Mouse (Mus musculus) lung, postnatal 14 days (tissue): ENCODE measurements around the gene Metap1.

Source experiments
- DNase-seq: peaks from one replicate; pipeline ENCODE4 v3.0.0; 2021

Metap1 gene

DNA sequence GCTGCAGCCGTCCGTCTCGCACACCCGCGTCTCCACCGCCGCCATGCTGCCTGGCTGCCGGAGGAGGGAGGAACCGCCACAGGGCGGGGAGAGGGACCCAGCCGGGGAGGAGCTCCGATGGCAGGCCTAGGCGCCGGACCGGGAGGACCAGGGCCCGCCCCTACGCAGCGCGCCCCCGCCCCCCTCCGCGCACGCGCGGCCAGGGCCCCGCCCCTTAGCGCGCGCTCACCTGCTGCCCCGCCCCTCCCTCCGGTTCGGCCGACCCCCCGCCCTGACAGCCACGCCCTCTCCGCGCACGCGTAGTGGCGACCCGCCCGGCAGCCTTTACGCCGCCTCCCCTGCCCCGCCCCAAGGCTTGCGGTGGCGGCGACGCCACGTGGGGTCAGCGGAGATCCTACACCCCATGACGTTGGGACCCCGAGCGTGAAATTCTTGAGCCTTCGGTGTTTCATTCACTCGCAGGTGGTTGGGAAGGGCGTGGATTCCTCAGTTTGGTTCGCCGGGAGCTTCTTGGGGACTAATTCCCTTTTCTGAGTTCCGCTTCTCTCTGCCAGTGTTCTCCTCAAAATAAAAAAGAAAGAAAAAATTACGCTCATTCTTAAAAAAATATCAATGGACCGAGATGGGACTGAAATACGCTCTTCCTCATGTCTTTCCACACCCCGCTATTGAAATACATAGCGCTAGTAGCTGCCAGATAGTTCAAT is at the start of gene Metap1:
Gene Metap1 (minus strand): TSS at position 189 of the 707 bp plus-strand sequence.
- peak; percentile 98 for DNase-seq

DNA sequence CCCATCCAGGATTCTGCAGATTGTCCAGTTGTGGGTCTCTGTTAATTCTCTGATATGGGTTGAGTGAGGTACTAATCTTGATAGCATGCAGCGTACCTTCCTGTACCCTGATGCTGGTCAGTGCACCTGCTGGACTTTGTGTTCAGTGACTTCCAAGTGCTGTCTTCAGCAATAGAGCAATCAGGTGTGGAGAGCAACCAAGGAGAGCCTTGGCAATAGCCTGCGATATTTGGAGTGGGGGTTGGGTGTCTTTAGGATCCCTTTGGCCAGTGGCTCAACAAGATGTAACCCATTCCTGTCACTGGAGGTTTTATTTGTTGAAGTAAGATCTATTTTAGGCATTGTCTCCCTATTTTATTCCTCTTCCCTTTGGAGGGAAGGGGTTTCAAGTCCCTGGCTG is 46.7 kb upstream of the Metap1 start:
- DNase-seq = no peak

DNA sequence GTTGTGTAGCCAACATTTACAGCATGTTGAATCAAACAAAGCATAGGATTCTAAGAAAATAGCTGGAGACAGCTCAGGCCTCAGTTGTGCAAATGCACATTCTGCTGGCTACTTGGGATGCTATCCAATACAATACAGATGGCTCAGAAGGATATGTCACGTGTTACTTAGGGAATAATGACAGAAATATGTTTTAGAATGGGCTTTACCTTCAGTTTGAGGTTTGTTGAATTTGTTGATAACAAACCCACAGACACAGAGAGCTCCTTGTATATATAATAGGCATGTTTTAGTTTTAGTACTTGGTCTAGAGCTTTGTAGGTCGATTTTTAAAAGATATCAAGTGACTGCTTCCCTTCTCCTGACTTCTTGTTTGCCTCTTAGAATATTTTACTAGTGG is 43.4 kb upstream of the Metap1 start:
- no peak for DNase-seq

DNA sequence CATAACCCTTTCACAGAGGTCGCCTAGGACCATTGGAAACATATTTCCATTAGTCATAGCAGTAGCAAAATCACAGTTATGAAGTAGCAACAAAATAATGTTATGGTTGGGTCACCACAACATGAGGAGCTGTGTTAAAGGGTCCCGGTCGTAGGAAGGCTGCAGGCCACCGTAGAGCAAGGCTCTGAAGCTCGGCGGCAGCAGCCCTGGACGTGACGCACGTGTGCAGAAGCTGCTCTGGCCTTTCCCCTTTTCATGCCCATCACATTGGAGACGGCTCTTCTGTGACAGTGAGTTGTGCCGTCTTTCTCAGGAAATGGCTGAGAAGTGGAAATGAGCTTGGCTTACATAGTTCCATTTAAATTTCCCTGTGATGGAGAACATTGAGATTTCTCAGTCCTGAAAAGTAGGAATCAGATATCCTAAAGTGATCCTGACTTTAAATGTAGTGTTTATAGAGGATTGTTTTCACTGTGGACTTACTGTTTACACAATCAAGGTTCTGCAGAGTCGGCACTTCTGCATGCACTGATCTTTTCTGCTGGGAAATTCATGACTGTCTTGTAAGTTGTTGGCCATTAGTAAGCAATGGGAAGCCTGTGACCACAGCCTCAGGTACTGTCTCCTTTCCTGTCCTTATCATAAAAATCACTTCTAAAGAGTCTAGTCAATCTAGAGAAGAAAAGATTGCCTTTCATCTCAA is 42.3 kb upstream of the Metap1 start:
- no peak for DNase-seq

DNA sequence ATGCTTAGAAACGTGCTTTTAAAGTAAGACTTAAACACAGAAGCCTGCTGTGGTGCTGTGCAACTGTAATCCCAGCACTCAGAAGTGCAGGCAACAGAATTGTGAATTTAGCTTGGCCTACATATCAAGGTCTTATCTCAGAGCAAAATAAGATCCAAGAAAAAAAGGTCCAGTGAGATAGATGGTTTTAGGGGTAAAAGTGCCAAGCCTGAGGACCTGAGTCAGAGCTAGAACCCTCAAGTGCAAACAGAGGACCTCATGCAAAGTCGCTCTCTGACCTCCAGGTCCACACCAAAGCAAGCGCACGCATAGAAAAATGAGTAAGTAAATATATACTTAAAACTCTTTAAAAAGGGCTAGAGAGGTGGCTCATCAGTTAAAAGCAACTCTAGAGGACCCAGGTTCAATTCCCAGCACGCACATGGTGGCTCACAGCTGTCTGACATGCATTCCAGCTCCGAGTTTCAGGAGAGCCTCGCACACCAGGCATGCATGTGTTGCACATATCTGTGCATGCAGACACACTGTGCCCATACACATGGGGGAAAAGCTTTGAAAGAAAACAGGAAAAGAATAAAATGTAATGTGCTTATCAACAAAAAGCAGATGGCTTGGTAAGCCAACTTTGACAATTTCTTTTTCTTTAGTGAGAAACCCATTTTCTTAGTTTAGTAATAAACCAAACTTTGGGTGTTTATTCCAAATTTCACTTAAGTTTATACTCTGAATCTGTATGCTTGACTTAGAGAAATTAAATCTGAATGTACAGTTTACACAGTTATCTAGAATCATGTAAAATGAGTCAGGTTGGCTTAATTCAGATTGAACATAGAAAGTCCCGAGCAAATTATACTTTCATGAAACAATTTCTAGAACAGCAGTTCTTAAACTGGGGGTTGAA is 41.5 kb upstream of the Metap1 start:
- no peak for DNase-seq

DNA sequence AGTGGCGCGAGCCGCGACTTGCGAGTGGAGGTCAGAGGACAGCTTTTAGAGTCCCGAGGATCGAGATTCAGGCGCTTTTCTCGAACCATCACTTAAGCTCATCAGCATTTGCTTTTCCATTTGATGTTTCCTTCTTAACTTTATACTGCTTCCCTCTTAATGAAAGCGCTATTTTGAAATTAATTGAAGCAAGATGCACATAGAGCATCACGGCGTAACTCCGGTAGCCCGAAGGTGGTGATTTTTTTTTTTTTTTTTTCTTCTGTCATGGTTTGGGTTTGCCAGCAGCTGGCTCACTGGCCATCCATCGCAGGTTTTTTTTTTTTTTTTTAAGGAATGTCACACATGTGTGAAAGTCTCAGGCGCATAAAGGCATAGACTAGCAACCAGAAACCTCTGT is 39.0 kb upstream of the Metap1 start:
- DNase-seq = no peak

DNA sequence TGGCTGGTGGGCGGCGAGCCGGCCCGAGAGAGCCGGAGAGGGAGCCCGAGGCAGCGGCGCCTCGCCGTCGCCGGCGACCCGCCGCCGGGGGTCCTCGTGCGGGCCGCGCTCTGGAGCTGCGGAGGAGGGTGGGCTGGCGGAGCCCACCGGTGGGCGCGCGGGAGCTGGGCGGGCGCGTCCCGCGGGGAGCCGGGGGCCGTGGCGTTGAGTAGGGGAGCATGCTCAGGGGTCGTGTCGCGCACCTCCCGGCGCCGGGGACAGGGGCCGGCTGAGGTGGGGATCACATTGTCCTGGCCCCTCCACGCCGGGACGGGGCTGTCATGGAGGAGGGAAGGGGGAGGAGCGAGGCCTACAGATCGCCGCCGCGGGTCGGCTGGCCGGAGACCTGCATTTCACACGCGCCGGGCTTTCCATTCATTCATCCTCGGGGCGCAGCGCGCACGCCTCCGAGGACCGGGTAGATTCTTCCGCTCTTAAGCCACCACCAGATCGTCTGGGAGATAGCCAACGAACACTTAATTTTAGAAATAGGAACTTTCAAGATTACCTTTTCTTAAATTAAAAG is 38.4 kb upstream of the Metap1 start:
- peak; percentile 68 for DNase-seq

DNA sequence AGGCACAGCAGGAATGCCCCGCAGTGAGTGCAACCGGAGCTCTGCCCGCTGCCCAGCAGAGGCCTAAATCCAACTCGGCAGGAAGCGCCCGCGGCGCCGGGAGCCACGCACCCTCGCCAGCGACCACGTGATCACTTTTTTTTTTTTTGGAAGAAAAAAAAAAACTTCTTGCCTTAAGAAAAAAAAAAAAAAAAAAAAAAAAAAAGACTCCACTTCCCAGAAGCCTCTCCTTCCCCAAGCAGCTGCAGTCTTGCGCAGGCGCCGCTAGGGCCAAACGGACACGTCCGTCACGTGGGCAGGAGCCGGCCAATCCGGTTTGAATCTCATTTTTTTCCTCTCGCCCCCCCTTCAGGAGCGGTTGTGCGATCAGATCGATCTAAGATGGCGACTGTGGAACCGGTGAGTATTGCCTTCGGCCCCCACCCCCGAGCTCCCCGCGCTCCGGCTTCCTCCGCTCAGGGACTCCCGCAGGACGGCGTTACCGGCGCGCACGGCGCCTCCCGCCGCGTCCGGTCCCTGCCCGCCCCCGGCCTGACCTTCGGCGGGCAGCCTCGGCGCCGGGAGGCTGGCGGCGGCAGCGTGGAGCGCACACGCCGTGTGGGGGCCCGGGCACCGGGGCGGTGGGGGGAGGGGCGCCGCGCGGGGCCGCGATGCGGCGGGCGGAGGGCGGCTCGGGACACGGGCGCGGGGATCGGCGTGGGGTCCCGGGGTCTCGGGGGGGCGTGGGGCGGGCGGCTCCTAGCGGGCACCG is 37.8 kb upstream of the Metap1 start:
- DNase-seq = peak; percentile 97

DNA sequence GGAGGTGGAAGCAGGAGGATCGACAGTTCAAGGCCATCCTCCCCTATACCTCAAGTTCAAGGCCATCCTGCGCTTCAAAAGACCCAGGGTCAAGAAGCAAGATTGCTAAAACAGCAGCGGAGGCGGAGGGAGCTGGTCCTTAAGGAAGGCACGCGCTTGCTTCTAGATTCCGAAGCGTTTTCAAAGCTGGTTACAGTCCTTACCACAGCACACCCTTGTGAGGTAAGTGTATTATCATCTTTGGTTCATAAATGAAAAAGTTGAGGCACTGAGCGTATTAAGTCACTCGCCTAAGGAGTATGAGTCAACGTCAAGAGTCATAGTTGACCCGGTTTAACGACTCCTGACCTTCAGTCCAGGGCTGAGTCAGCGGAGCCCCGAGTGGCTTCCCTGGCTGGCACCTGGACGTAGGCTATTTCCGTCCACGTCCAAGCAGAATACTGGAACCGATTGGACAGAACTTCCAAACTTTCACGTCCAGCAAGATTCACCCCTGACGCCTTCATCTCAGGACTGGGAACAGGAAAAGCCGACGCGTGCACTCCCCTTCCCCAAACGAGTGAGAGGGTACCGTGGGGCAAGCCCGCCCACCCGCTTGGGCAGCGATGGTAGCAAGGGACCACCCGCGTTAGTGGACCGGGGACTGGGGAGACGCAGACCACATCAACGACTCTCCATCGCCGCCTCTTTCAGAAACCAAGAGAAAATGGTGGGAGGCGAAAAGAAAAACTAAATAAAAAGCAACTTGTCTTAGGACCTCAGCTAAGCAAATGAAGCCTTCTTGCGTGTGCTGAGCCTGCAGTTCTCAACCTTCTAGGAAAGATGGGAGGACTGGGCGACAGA is 37.0 kb upstream of the Metap1 start, which contains the start of gene Eif4e:
Gene Eif4e (plus strand): TSS at position 107 of the 843 bp plus-strand sequence.
- DNase-seq = peak; percentile 60

DNA sequence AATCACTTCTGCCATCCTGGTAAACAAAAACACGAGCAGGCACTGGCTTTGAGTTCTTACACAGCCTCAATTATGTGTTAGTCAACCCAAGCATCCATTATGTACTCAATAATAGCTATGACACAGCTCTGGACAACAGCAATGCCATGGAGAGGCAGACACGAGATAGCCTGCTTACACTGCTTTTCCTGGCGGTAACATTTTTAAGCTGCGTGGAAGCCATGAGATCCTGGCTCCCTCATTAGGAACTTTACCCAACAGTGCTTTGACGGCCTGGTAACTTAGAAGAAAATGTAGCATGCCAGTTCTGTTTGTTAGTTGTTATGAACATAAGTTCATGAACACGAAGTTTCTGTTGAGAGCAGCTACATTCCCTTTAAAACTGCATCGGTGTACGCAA is 36.2 kb upstream of the Metap1 start:
- no peak for DNase-seq

DNA sequence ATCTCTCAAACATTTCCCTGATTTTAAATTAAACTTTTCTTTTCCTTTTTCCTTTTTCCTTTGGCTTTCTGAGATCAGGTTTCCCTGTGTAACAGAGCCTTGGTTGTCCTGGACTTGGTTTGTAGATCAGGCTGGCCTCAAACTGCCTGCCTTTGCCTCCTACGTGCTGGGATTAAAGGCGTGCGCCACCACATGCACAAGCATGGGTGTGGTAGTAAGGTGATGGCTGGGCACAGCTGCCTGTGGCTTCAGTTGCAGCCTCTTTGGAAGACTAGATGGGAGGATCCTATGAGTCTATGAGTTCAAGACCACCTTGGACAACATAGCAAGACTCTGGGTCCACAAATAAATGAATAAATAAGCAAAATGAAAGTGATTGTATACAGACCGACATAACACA is 34.6 kb upstream of the Metap1 start:
- DNase-seq = no peak

DNA sequence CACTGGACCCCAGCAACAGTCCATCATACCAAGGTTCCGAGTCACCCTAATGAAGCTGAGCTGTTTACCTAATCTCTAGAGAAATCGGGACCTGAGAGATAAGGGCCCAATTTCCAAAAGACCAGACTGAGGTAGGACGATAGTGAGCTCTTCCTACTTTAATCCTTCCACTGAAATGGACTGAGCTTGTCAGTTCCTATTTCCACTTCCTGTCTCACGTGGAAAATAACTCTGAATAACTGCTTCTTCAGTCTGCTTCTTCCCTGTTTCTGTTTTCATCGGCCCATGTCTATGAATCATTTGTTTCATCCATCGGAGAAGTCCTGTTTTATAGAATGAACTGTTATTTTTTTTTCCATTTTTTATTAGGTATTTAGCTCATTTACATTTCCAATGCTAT is 29.9 kb upstream of the Metap1 start:
- DNase-seq = no peak

DNA sequence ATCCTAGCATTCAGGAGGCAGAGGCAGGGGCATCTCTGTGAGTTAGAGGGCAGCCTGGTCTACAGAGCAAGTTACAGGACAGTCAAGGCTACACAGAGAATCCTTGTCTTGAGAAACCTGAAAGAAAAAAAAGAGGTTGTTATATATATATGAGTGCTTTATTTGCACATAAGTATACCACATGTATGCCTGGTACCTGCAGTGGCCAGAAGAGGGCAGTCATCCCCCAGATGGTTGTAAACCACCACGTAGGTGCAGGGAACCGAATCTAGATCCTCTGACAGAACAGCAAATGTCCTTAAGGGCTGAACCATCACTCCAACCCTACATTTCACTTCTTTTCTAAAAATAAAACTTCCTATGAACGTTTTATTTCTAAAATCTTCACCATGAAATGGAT is 28.6 kb upstream of the Metap1 start:
- DNase-seq = peak; percentile 32

DNA sequence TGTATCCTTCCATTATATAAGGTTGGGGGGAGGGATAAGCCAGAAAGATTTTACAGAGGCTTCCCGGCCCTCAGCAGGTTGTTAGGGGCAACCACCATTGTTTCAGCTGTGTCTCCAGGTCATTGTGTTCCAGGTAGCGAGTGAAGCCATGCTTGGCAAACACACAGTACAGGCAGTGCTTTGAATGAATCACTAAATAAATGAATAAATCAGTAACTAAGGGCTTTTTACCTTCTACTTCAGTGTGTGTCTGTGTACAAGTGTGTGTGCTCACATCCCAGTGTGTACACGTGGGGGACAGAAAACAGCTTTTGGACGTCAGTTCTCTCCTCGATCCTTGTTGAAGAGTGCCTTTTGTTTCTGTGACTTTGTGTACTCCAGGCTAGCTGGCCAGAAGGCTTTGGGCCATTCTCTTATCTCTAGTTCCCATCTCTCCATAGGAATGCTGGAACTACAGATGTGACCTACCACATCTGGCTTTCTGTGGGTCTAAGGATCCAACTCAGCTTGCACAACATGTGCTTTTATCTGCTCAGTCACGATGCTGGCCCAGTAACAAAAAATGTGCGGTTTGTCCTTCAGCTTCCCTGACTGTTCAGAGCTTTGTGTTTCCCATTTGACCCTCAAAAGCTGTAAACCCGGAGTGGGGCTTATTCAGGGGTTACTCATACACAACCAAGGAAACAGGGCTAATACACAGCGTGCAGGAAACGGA is 26.5 kb upstream of the Metap1 start:
- DNase-seq = no peak

DNA sequence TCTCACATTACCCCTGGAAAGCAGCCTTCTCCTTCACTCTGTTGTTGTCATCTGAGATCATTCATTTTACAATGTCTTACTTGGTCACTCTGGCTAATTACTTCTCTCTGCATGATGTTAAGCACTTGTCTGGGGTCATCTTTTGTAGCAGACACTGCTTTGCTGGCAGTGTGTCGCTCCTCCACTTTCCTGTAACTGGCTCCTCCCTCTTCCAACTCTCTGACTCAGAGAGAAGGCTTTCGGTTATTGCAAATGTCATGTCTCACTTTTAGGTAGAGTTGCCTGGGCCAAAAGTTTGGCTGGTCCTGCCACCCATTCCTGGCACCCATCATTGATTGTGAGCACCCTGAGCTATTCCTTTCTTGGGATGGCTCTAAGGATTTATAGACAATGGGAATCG is 25.4 kb upstream of the Metap1 start:
- no peak for DNase-seq

DNA sequence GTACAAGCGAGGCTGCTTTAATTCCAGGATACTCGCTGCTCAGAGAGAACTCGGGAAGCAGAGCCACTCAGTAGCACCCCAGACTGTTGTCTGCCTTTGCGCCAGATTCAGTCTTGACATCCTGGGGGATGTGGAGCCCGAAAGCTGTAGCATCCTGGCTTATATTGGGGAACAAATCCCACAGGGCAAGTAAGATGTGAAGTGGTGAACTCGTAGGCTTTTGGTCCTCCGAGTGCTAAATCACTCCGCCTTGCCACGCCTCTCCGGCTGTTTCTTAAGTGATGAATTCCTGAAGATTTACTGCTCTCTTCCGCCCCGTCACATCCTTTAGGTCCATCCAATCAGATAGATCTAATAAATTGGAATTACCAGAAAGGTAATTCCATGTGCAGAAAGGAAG is 23.9 kb upstream of the Metap1 start:
- DNase-seq = no peak

DNA sequence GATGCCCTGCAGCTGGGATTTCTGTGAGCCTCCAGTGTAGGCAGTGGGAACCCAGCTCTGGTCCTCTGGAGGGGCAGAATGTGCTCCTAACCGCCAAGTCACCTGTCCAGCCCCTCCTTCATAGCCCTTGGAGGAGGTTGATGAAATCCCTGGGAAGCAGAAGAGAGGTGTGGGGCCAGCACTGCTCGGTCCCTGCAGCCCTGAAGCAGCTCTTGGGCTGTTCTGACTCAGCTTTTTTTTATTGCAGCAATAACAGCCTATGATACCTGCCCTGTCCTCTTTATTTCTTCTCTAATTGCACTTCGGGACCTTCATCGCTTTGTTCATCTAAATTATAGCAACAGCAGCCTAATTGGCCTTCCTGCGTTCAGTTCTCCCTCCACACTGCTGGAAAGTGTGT is 21.2 kb upstream of the Metap1 start:
- no peak for DNase-seq

DNA sequence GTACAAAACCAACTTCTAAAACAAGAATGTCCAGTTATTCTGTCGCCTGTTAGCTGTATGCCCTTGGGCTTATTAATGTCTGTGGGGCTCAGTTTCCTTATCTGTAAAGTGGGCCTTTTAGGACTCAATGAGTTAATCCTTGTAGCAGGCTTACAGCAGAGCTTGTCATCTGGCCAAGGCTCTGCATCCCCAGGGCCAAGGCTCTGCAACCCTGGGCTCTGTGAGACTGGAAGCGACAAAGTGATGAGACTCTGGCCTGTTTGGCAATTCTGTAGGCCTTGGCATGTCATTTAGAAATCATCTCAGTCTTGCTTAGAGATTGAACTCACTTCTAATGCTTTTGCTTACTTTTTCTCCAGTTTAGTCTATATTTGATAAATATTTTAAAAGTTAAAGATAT is 20.3 kb upstream of the Metap1 start:
- DNase-seq = no peak

DNA sequence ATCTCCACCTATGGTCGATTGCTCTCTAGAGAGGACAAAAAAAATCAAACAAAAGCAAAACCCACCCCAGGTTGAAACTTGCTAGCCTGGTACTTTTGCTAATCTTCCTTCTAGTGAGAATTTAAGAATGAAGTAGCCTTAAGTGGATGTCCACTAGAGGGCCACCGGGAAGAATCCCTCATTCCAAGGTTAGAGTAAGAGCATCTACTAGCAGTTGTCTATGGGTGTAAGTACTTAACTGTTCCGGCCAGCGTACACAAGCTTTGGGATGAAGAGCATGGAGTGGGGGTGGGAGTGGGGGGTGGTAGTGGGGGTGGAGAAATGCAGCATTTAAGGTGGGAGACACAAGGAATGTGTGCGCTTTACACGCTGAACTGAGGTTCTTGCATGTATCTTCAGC is 17.4 kb upstream of the Metap1 start:
- DNase-seq = peak; percentile 44

DNA sequence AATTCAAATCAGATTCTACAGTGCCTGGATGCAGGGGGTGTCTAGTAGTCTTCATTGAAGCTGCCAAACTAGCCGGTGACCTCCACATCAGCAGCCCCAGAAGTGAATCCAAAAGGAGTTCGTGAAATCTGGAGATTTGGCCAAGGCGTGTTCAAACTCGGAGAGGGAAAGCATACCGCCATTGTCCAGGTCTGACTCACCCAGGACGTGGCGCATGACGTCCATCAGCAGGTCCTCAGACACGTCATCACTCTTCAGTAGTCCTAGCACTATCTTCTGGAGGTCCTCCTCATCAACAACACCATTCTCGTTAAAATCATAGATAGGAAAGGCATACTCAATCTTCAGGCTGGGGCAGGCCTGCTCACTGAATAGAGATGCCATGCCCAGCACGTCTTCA is 14.4 kb upstream of the Metap1 start:
- DNase-seq = no peak
